Mouse (Mus musculus) testis, adult 2 months (tissue): ENCODE measurements around the gene Ankfn1.

Experiments used
- CTCF ChIP-seq: fragments of 200-500 bp; IDR thresholded peaks from 2 replicates; pipeline ENCODE4 v1.5.1; 2012; ENCODE audit warnings: low read depth, mild to moderate bottlenecking, inconsistent platforms, low read length, moderate library complexity; ENCODE audit not compliant: control insufficient read depth, insufficient read depth, insufficient replicate concordance
- POLR2A ChIP-seq: fragments of 200-500 bp; IDR thresholded peaks from 2 replicates; pipeline ENCODE4 v1.6.1; 2012; ENCODE audit warnings: low read depth, mild to moderate bottlenecking, inconsistent platforms, low read length, moderate library complexity; ENCODE audit not compliant: control insufficient read depth

DNA sequence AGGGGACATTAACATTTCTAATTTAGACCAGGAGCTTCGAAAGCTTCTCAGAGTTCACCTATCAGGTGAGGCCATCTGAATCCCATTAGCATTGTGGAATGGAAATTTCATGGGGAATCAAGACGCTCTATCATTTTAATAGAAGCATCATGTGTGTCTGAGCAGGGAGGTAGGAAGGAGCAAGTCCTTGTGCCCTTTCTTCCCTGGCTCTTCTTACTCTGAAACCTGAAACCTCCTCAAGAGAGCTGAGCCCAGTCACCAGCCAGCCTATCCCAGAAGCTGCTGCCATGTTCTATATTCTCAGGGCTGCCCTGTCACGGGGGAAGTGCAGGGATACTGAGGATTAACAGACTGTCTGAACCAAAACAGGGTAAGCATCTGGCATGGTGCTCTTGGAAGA, 165.9 kb downstream of the Ankfn1 start:
- TF ChIP-seq CTCF, result no peak
- TF ChIP-seq POLR2A, result no peak
